Mouse (Mus musculus): ENCODE results near the gene Pgs1. TPM values are rescaled to one million over a fixed set of nuclear protein-coding genes. Genes with fewer than 3 reads are reported as not detected.

Pgs1 gene
- polyA plus RNA-seq, 1 experiment, result 65.8 TPM

DNA sequence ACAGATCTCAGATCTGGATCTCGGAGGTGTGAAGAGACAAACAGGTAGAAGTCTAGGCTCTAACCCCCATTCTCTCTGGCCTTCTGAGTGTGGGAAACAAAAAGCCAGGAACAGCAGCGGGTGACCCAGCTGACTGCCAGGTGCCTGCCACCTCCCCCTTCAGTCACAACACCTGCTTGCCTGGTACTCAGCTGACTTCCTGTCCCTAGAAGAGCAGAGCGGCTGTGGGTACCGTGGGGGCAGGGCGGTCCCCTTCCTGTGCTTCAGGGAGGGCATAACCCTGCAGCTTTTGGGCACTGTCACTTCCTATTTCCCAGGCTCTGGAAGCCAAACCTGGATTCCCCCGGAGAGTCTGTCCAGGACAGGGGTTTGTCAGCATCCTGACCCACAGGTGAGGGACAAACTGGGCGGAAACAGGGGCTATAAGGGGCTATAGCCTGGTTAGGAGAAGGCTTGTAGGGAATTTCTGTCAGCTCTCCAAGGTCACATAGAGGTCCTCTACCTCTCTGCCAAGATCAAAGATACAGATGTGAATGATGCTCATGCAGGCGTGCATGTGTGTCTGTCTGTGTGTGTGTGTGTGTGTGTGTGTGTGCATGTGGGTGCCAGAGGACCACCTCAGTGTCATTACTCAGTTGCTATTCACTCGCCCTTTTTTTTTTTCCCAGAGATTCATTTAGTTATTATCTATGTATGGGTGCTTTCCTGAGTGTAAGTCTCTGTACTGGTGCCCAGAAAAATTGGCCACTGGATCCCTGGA, 33.7 kb upstream of the Pgs1 start:
- no peaks in the 10 kb centered on the region for H3K79me2 ChIP-seq (ENCODE audit: control insufficient read depth, insufficient read depth)
- no peaks in the 10 kb centered on the region for H3K27me3 ChIP-seq (ENCODE audit: control insufficient read depth, insufficient read depth, insufficient read length)
- H3K79me3 ChIP-seq (ENCODE audit: low read depth), result no peaks in the 10 kb centered on the region
- H3K36me3 ChIP-seq (ENCODE audit: control insufficient read depth, insufficient read depth), result no peaks in the 10 kb centered on the region
- no peak overlapping the region for H3ac ChIP-seq (ENCODE audit: control insufficient read depth, insufficient read length, low read depth)
- no peak for TF ChIP-seq CTCF (IDR thresholded peaks at IDR 0.05; ENCODE audit: control insufficient read depth, insufficient read depth, insufficient read length)
- TF ChIP-seq CEBPB (IDR thresholded peaks at IDR 0.05; ENCODE audit: low read depth), result no peak
- TF ChIP-seq MYOD1 (IDR thresholded peaks at IDR 0.05; ENCODE audit: control insufficient read depth, insufficient read length, low read depth), result no peak
- TF ChIP-seq FOSL1 (IDR thresholded peaks at IDR 0.05; ENCODE audit: insufficient read depth, low read length, poor library complexity, severe bottlenecking), result no peak
- TF ChIP-seq MYOG (IDR thresholded peaks at IDR 0.05; ENCODE audit: control insufficient read depth, extremely low read depth, insufficient read length), result no peak
- no peak for TF ChIP-seq USF1 (IDR thresholded peaks at IDR 0.05; ENCODE audit: low read depth)
- no peak for TF ChIP-seq MAX (IDR thresholded peaks at IDR 0.05)
- H3K4me3 ChIP-seq (ENCODE audit: insufficient read depth, poor library complexity, severe bottlenecking), result no peak overlapping the region

DNA sequence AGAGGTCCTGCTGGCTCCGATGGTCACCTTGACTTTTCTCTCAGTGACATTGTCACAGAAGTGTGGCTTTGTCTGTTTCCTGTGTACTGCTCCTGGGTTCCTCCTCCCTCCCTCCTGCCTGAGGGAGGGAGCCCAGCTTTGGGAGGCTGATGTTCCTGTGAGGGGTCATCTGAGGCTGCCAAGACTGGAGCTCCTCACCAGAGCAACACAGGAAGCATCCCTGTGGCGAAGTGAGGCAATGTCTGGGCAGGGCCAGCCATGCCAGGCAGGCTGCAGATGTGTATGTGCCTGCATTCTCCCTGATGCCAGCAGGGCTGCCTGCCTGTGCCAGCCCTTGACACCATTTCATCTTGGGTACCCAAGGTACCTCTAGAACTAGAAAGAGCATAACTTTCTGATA, 32.0 kb upstream of the Pgs1 start:
- H3K36me3 ChIP-seq (ENCODE audit: control insufficient read depth, insufficient read depth), result no peaks in the 10 kb centered on the region
- no peaks in the 10 kb centered on the region for H3K27me3 ChIP-seq (ENCODE audit: control insufficient read depth, insufficient read depth, insufficient read length)
- H3K79me3 ChIP-seq (ENCODE audit: low read depth), result no peaks in the 10 kb centered on the region
- no peak overlapping the region for H3ac ChIP-seq (ENCODE audit: control insufficient read depth, insufficient read length, low read depth)
- TF ChIP-seq CEBPB (IDR thresholded peaks at IDR 0.05; ENCODE audit: low read depth) (peak; percentile 75), CTCF (IDR thresholded peaks at IDR 0.05; ENCODE audit: control insufficient read depth, insufficient read depth, insufficient read length) (no peak)
- H3K79me2 ChIP-seq (ENCODE audit: control insufficient read depth, insufficient read depth), result no peaks in the 10 kb centered on the region
- H3K4me3 ChIP-seq (ENCODE audit: insufficient read depth, poor library complexity, severe bottlenecking), result no peak overlapping the region

DNA sequence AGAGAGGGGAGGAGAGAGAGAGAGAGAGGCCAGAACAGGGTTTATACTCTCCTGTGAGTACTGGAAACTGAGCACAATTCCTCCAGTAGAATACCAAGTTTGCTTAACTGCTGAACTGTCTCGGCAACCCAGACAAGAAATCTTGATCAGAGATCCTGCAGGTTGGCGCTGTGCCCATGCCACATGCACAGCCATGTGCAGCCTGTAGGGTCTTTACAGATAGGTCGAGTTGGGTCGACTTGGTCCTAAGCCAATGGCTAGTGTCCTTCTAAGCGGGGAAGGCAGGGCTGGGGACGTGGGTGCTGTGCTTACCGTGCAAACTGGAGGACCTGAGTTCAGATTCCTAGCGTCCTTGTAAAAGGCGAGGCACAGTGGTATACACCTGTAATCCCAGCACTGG, 31.3 kb upstream of the Pgs1 start:
- TF ChIP-seq MYOG (IDR thresholded peaks at IDR 0.05; ENCODE audit: control insufficient read depth, extremely low read depth, insufficient read length) (no peak), MAX (IDR thresholded peaks at IDR 0.05) (no peak), MYOD1 (IDR thresholded peaks at IDR 0.05; ENCODE audit: control insufficient read depth, insufficient read length, low read depth) (no peak), CEBPB (IDR thresholded peaks at IDR 0.05; ENCODE audit: low read depth) (no peak), USF1 (IDR thresholded peaks at IDR 0.05; ENCODE audit: low read depth) (no peak), FOSL1 (IDR thresholded peaks at IDR 0.05; ENCODE audit: insufficient read depth, low read length, poor library complexity, severe bottlenecking) (no peak), CTCF (IDR thresholded peaks at IDR 0.05; ENCODE audit: control insufficient read depth, insufficient read depth, insufficient read length) (no peak)
- Histone ChIP-seq H3K36me3 (ENCODE audit: control insufficient read depth, insufficient read depth) (no peaks in the 10 kb centered on the region), H3K4me3 (ENCODE audit: insufficient read depth, poor library complexity, severe bottlenecking) (no peak overlapping the region), H3K27me3 (ENCODE audit: control insufficient read depth, insufficient read depth, insufficient read length) (no peaks in the 10 kb centered on the region), H3K79me2 (ENCODE audit: control insufficient read depth, insufficient read depth) (no peaks in the 10 kb centered on the region), H3ac (ENCODE audit: control insufficient read depth, insufficient read length, low read depth) (no peak overlapping the region), H3K79me3 (ENCODE audit: low read depth) (no peaks in the 10 kb centered on the region)

DNA sequence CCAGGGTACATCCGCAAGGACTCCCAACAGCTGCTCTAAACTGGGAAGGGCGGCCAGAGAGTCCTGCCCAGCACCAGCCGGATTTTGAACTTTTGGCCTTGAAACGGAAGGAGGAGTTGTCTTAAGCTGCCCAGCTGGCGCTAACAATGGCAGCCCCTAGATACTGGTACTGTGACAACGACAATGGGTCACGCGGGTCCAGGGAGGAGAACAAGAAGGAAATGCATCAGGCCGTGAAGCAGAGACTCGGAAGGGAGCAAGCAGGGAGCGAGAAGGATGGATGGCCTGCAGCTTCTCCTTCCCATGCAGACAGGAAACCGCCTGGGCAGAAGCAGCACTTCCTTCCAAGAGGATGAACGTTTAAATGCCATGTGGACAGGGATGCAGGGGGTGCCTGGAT, 30.5 kb upstream of the Pgs1 start:
- no peaks in the 10 kb centered on the region for H3K79me2 ChIP-seq (ENCODE audit: control insufficient read depth, insufficient read depth)
- TF ChIP-seq MYOG (IDR thresholded peaks at IDR 0.05; ENCODE audit: control insufficient read depth, extremely low read depth, insufficient read length) (no peak), USF1 (IDR thresholded peaks at IDR 0.05; ENCODE audit: low read depth) (no peak), MAX (IDR thresholded peaks at IDR 0.05) (no peak), FOSL1 (IDR thresholded peaks at IDR 0.05; ENCODE audit: insufficient read depth, low read length, poor library complexity, severe bottlenecking) (no peak), MYOD1 (IDR thresholded peaks at IDR 0.05; ENCODE audit: control insufficient read depth, insufficient read length, low read depth) (no peak), CTCF (IDR thresholded peaks at IDR 0.05; ENCODE audit: control insufficient read depth, insufficient read depth, insufficient read length) (no peak), CEBPB (IDR thresholded peaks at IDR 0.05; ENCODE audit: low read depth) (no peak)
- no peak overlapping the region for H3K4me3 ChIP-seq (ENCODE audit: insufficient read depth, poor library complexity, severe bottlenecking)
- H3K27me3 ChIP-seq (ENCODE audit: control insufficient read depth, insufficient read depth, insufficient read length), result no peaks in the 10 kb centered on the region
- no peaks in the 10 kb centered on the region for H3K79me3 ChIP-seq (ENCODE audit: low read depth)
- no peaks in the 10 kb centered on the region for H3K36me3 ChIP-seq (ENCODE audit: control insufficient read depth, insufficient read depth)
- no peak overlapping the region for H3ac ChIP-seq (ENCODE audit: control insufficient read depth, insufficient read length, low read depth)

- TF ChIP-seq CTCF (IDR thresholded peaks at IDR 0.05; ENCODE audit: control insufficient read depth, insufficient read depth, insufficient read length) (no peak), MYOG (IDR thresholded peaks at IDR 0.05; ENCODE audit: control insufficient read depth, extremely low read depth, insufficient read length) (no peak), USF1 (IDR thresholded peaks at IDR 0.05; ENCODE audit: low read depth) (no peak), FOSL1 (IDR thresholded peaks at IDR 0.05; ENCODE audit: insufficient read depth, low read length, poor library complexity, severe bottlenecking) (no peak), MYOD1 (IDR thresholded peaks at IDR 0.05; ENCODE audit: control insufficient read depth, insufficient read length, low read depth) (no peak), CEBPB (IDR thresholded peaks at IDR 0.05; ENCODE audit: low read depth) (no peak)
- no peaks in the 10 kb centered on the region for H3K79me2 ChIP-seq (ENCODE audit: control insufficient read depth, insufficient read depth)
- no peaks in the 10 kb centered on the region for H3K79me3 ChIP-seq (ENCODE audit: low read depth)
- H3K36me3 ChIP-seq (ENCODE audit: control insufficient read depth, insufficient read depth), result no peaks in the 10 kb centered on the region
- no peak overlapping the region for H3K4me3 ChIP-seq (ENCODE audit: insufficient read depth, poor library complexity, severe bottlenecking)
- no peaks in the 10 kb centered on the region for H3K27me3 ChIP-seq (ENCODE audit: control insufficient read depth, insufficient read depth, insufficient read length)
- H3ac ChIP-seq (ENCODE audit: control insufficient read depth, insufficient read length, low read depth), result no peak overlapping the region
Measured at GRCm38 (mm10) chr11:117958197-117958596, 27.9 kb upstream of the Pgs1 start.

GRCm38 (mm10) chr11:117959166-117959565, 26.9 kb upstream of the Pgs1 start:
- no peaks in the 10 kb centered on the region for H3K79me2 ChIP-seq (ENCODE audit: control insufficient read depth, insufficient read depth)
- H3K79me3 ChIP-seq (ENCODE audit: low read depth), result no peaks in the 10 kb centered on the region
- no peaks in the 10 kb centered on the region for H3K27me3 ChIP-seq (ENCODE audit: control insufficient read depth, insufficient read depth, insufficient read length)
- no peak overlapping the region for H3ac ChIP-seq (ENCODE audit: control insufficient read depth, insufficient read length, low read depth)
- H3K4me3 ChIP-seq (ENCODE audit: insufficient read depth, poor library complexity, severe bottlenecking), result no peak overlapping the region
- no peak for TF ChIP-seq MYOG (IDR thresholded peaks at IDR 0.05; ENCODE audit: control insufficient read depth, extremely low read depth, insufficient read length)
- no peak for TF ChIP-seq MAX (IDR thresholded peaks at IDR 0.05)
- TF ChIP-seq MYOD1 (IDR thresholded peaks at IDR 0.05; ENCODE audit: control insufficient read depth, insufficient read length, low read depth), result no peak
- no peak for TF ChIP-seq CEBPB (IDR thresholded peaks at IDR 0.05; ENCODE audit: low read depth)
- no peak for TF ChIP-seq USF1 (IDR thresholded peaks at IDR 0.05; ENCODE audit: low read depth)
- no peak for TF ChIP-seq FOSL1 (IDR thresholded peaks at IDR 0.05; ENCODE audit: insufficient read depth, low read length, poor library complexity, severe bottlenecking)
- TF ChIP-seq CTCF (IDR thresholded peaks at IDR 0.05; ENCODE audit: control insufficient read depth, insufficient read depth, insufficient read length), result no peak
- H3K36me3 ChIP-seq (ENCODE audit: control insufficient read depth, insufficient read depth), result no peaks in the 10 kb centered on the region

Data from C2C12 (cell line).